Mouse (Mus musculus): ENCODE results near the gene Prkn.

DNA sequence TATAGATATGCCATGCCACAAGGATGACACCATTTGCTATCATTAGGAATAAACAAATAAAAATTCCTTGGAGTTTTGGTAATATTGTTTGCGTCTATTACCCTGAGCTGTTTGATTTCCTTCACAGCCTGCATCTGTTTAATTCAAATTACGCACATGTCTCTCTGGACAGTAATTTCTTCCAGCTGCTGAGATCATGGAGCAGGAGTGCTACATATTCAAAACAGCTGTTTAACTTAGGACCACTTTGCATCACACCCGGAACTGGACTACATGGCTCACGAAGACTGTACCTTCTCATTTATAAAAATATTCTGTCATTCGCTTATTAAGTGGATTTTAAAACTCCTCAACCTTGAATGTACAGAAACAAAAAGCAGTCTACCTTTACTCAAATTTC lies 246.9 kb downstream of the Prkn start:
- TF ChIP-seq CTCF (IDR thresholded peaks at IDR 0.05; ENCODE audit: low read depth) (no peak), EP300 (IDR thresholded peaks at IDR 0.05; ENCODE audit: low read depth) (no peak)
